ENCODE assay signal across 8 mouse cellular contexts in genomic region chr13:28544003-28544818, GRCm38 (mm10).
DNase-seq lines count a peak whose midpoint lies in the region; ATAC-seq lines count a peak whose summit lies in the region.

No protein-coding gene starts in this region.

- H3K4me1 ChIP-seq in lung, embryonic 16.5 days (replicated peaks; ENCODE audit: control insufficient read depth, insufficient read depth, low read length), result peaks cover 16% of the 10 kb centered on the region
- H3K4me1 ChIP-seq in hindbrain, embryonic 16.5 days (ENCODE audit: control insufficient read depth, insufficient read depth, low read depth, low read length), result peaks cover 15% of the 10 kb centered on the region

- no peaks in the 10 kb centered on the region for H3K9me3 ChIP-seq in lung, embryonic 16.5 days (ENCODE audit: control insufficient read depth, low read length)
- no peaks in the 10 kb centered on the region for H3K9me3 ChIP-seq in hindbrain, embryonic 16.5 days (ENCODE audit: control insufficient read depth, low read length)

- no peak for DNase-seq in lung, postnatal 10 days
- peak; percentile 77 for DNase-seq in embryo, embryonic 9.5 days (ENCODE audit: extremely low spot score)
- DNase-seq in lung, postnatal 36 days, result peak; percentile 28
- DNase-seq in adrenal gland, postnatal 10 days, result no peak
- no peak for DNase-seq in layer of hippocampus, adult 8-10 months (ENCODE audit: low spot score in 2 of 2)

- H3K27ac ChIP-seq in lung, embryonic 16.5 days (ENCODE audit: low read length), result peak overlapping the region; percentile 75; the same call in 1 of the 2 replicates
- peak overlapping the region; percentile 82 for H3K27ac ChIP-seq in hindbrain, embryonic 16.5 days (ENCODE audit: low read depth, low read length)

- peak overlapping the region; percentile 38 for H3K4me2 ChIP-seq in lung, embryonic 16.5 days (ENCODE audit: low read depth, low read length)
- H3K4me2 ChIP-seq in hindbrain, embryonic 16.5 days (ENCODE audit: low read length), result peak overlapping the region; percentile 51

- 28% methylated on average over 16 of the region's 17 CpGs for WGBS in lung, embryonic 16.5 days
- 8% methylated on average over 15 of the region's 17 CpGs for WGBS in hindbrain, embryonic 16.5 days

- H3K36me3 ChIP-seq in lung, embryonic 16.5 days (ENCODE audit: control insufficient read depth, insufficient read depth, low read length), result no peaks in the 10 kb centered on the region
- no peaks in the 10 kb centered on the region for H3K36me3 ChIP-seq in hindbrain, embryonic 16.5 days (ENCODE audit: control insufficient read depth, insufficient read depth, low read length)

- no peak overlapping the region for H3K4me3 ChIP-seq in lung, embryonic 16.5 days (ENCODE audit: low read length)
- H3K4me3 ChIP-seq in hindbrain, embryonic 16.5 days (ENCODE audit: low read length), result peak overlapping the region; percentile 26

- H3K9ac ChIP-seq in lung, embryonic 16.5 days (ENCODE audit: low read length), result 0 out of 2 replicates have a peak overlapping the region, but pooled peaks have one; percentile 42
- H3K9ac ChIP-seq in hindbrain, embryonic 16.5 days (ENCODE audit: low read depth, low read length), result peak overlapping the region; percentile 36

- ATAC-seq in lung, embryonic 16.5 days (ENCODE audit: low read depth), result peak; percentile 76
- ATAC-seq in hindbrain, embryonic 16.5 days, result peak; percentile 80
- ATAC-seq in megakaryocyte-erythroid progenitor cell, adult 5-6 weeks (replicated peaks; ENCODE audit: low FRiP score, low TSS enrichment, poor library complexity, severe bottlenecking), result no peak

- H3K27me3 ChIP-seq in lung, embryonic 16.5 days (ENCODE audit: control insufficient read depth, insufficient read depth, low read depth, low read length), result no peaks in the 10 kb centered on the region
- H3K27me3 ChIP-seq in hindbrain, embryonic 16.5 days (replicated peaks; ENCODE audit: control insufficient read depth, insufficient read depth, low read length), result no peaks in the 10 kb centered on the region

Comparison
In these comparisons a context has a peak if more than half of its experiments do, and no peak if none do; other contexts are left out.
1. DNase-seq: peak in embryo, embryonic 9.5 days (single experiment) and lung, postnatal 36 days (single experiment); none in lung, postnatal 10 days (single experiment), adrenal gland, postnatal 10 days (single experiment) and layer of hippocampus, adult 8-10 months (0 of 2).